Mouse (Mus musculus) stomach, embryonic 16.5 days (tissue): ENCODE data around the gene L3mbtl4. TPM values are rescaled to one million over a fixed set of nuclear protein-coding genes. Genes with fewer than 3 reads are reported as not detected.
"Not testable (repeated sequence)": the region's sequence is repeated elsewhere in the genome, so short reads cannot be mapped to it uniquely, and the experiment has no call there.

ENCODE experiments used
- ATAC-seq: fragments of 200-750 bp; cut with Nextera tagmentation; 2 replicates; pipeline ENCODE4 v1.8.0; 2017; ENCODE audit warnings: moderate number of reproducible peaks, moderate TSS enrichment; ENCODE audit not compliant: insufficient read depth, low FRiP score
- H3K27ac ChIP-seq: fragments of 300-500 bp; sonication (generic); 2 replicates; pipeline ENCODE4 v1.5.1; 2014; ENCODE audit warnings: low read length
- H3K27me3 ChIP-seq: fragments of 300-500 bp; sonication (generic); 2 replicates; pipeline ENCODE4 v1.6.1; 2014; ENCODE audit warnings: low read length, control low read depth, mixed read lengths; ENCODE audit not compliant: control insufficient read depth, insufficient read depth
- H3K36me3 ChIP-seq: fragments of 300-500 bp; sonication (generic); 2 replicates; pipeline ENCODE4 v1.6.1; 2014; ENCODE audit warnings: low read length; ENCODE audit not compliant: control insufficient read depth, insufficient read depth
- H3K4me1 ChIP-seq: fragments of 300-500 bp; sonication (generic); 2 replicates; pipeline ENCODE4 v1.6.1; 2014; ENCODE audit warnings: low read length, control low read depth, mixed read lengths; ENCODE audit not compliant: control insufficient read depth, insufficient read depth
- H3K4me2 ChIP-seq: fragments of 300-500 bp; sonication (generic); 2 replicates; pipeline ENCODE4 v1.6.1; 2014; ENCODE audit warnings: low read depth, low read length, mixed read lengths
- H3K4me3 ChIP-seq: fragments of 300-500 bp; sonication (generic); replicated peaks from 2 replicates; pipeline ENCODE4 v1.5.1; 2014; ENCODE audit warnings: mild to moderate bottlenecking, low read length
- H3K9ac ChIP-seq: fragments of 300-500 bp; sonication (generic); 2 replicates; pipeline ENCODE4 v1.6.1; 2014; ENCODE audit warnings: low read length
- H3K9me3 ChIP-seq: fragments of 300-500 bp; sonication (generic); replicated peaks from 2 replicates; pipeline ENCODE4 v1.6.1; 2016; ENCODE audit warnings: low read length, control low read depth; ENCODE audit not compliant: control insufficient read depth
- WGBS: fragments of 180-500 bp; shearing (Covaris S2); extraction: QIAGEN DNeasy Blood & Tissue Kit; methylation state at CpG from one replicate; pipeline ENCODE4 v1.1.7; 2014; 5-methylcytosine and 5-hydroxymethylcytosine counted together
- polyA plus RNA-seq: library from polyadenylated mRNA; unstranded; fragments of >200 nt; fragmentation: Nextera tagmentation; extraction: Ambion mirVana; gene quantifications from 2 replicates; pipeline ENCODE4 v1.2.1, GENCODE M21; 2015

L3mbtl4 gene
- polyA plus RNA-seq, 1 experiment from 2014 or later, result 0.14 TPM

- ATAC-seq, result no peak
- 30% methylated on average over 3 of the region's 3 CpGs for WGBS
Observed at GRCm38 (mm10) chr17:68333382-68333781, 59.8 kb downstream of the L3mbtl4 start.

GRCm38 (mm10) chr17:68338917-68339553 lies 65.4 kb downstream of the L3mbtl4 start:
- ATAC-seq, result no peak
- no peaks in the 10 kb centered on the region for H3K9me3 ChIP-seq
- no peaks in the 10 kb centered on the region for H3K4me1 ChIP-seq

More at GRCm38 (mm10) chr17:68333382-68333781, 59.8 kb downstream of the L3mbtl4 start:
- Histone ChIP-seq H3K27ac (no peak overlapping the region), H3K4me1 (no peaks in the 10 kb centered on the region), H3K27me3 (no peaks in the 10 kb centered on the region), H3K4me3 (no peak overlapping the region), H3K36me3 (no peaks in the 10 kb centered on the region), H3K4me2 (no peak overlapping the region), H3K9me3 (no peaks in the 10 kb centered on the region; the same call in 1 of the 2 replicates), H3K9ac (no peak overlapping the region)

GRCm38 (mm10) chr17:68357687-68358086 lies 84.1 kb downstream of the L3mbtl4 start:
- no peak overlapping the region for H3K9ac ChIP-seq
- H3K9me3 ChIP-seq, result no peaks in the 10 kb centered on the region
- H3K4me1 ChIP-seq, result no peaks in the 10 kb centered on the region
- ATAC-seq, result no peak
- no peak overlapping the region for H3K4me3 ChIP-seq
- WGBS, result 45% methylated on average over 1 of the region's 1 CpGs
- H3K36me3 ChIP-seq, result no peaks in the 10 kb centered on the region
- H3K4me2 ChIP-seq, result no peak overlapping the region
- no peak overlapping the region for H3K27ac ChIP-seq
- no peaks in the 10 kb centered on the region for H3K27me3 ChIP-seq

More at GRCm38 (mm10) chr17:68338917-68339553, 65.4 kb downstream of the L3mbtl4 start:
- H3K4me3 ChIP-seq, result no peak overlapping the region
- no peak overlapping the region for H3K4me2 ChIP-seq
- WGBS, result 73% methylated on average over 3 of the region's 3 CpGs
- no peaks in the 10 kb centered on the region for H3K27me3 ChIP-seq
- no peaks in the 10 kb centered on the region for H3K36me3 ChIP-seq
- no peak overlapping the region for H3K9ac ChIP-seq
- H3K27ac ChIP-seq, result no peak overlapping the region

- no peak overlapping the region for H3K4me3 ChIP-seq
- no peaks in the 10 kb centered on the region for H3K27me3 ChIP-seq
- 68% methylated on average over 1 of the region's 1 CpGs for WGBS
- no peaks in the 10 kb centered on the region for H3K36me3 ChIP-seq
- H3K4me2 ChIP-seq, result no peak overlapping the region
- no peaks in the 10 kb centered on the region for H3K4me1 ChIP-seq
- no peaks in the 10 kb centered on the region for H3K9me3 ChIP-seq
- H3K27ac ChIP-seq, result no peak overlapping the region
- ATAC-seq, result no peak
- H3K9ac ChIP-seq, result no peak overlapping the region
Observed at GRCm38 (mm10) chr17:68371101-68371500, 97.5 kb downstream of the L3mbtl4 start.

- 54% methylated on average over 5 of the region's 5 CpGs for WGBS
- ATAC-seq, result no peak
- H3K27me3 ChIP-seq, result no peaks in the 10 kb centered on the region
Observed at GRCm38 (mm10) chr17:68388481-68388880, 114.9 kb downstream of the L3mbtl4 start.

GRCm38 (mm10) chr17:68405993-68406392 lies 132.4 kb downstream of the L3mbtl4 start:
- Histone ChIP-seq H3K36me3 (no peaks in the 10 kb centered on the region), H3K4me3 (no peak overlapping the region), H3K4me2 (no peak overlapping the region), H3K27ac (no peak overlapping the region), H3K4me1 (no peaks in the 10 kb centered on the region), H3K9me3 (no peaks in the 10 kb centered on the region), H3K27me3 (no peaks in the 10 kb centered on the region), H3K9ac (no peak overlapping the region)
- 37% methylated on average over 1 of the region's 1 CpGs for WGBS
- no peak for ATAC-seq

More at GRCm38 (mm10) chr17:68388481-68388880, 114.9 kb downstream of the L3mbtl4 start:
- Histone ChIP-seq H3K27ac (no peak overlapping the region), H3K9me3 (no peaks in the 10 kb centered on the region), H3K4me3 (no peak overlapping the region), H3K9ac (no peak overlapping the region), H3K4me1 (no peaks in the 10 kb centered on the region), H3K36me3 (no peaks in the 10 kb centered on the region), H3K4me2 (no peak overlapping the region)

- H3K9me3 ChIP-seq, H3K4me1 ChIP-seq, H3K36me3 ChIP-seq, ATAC-seq, H3K4me2 ChIP-seq, H3K9ac ChIP-seq, H3K27me3 ChIP-seq, H3K4me3 ChIP-seq, H3K27ac ChIP-seq: not testable (repeated sequence)
- WGBS, result 65% methylated on average over 1 of the region's 1 CpGs
Observed at GRCm38 (mm10) chr17:68407121-68407520, 133.5 kb downstream of the L3mbtl4 start.

GRCm38 (mm10) chr17:68422663-68423498 lies 149.3 kb downstream of the L3mbtl4 start:
- no peak overlapping the region for H3K4me2 ChIP-seq
- H3K9me3 ChIP-seq, result no peaks in the 10 kb centered on the region
- no peak for ATAC-seq
- no peak overlapping the region for H3K9ac ChIP-seq
- no peaks in the 10 kb centered on the region for H3K36me3 ChIP-seq
- H3K4me1 ChIP-seq, result no peaks in the 10 kb centered on the region
- H3K27ac ChIP-seq, result no peak overlapping the region
- H3K4me3 ChIP-seq, result no peak overlapping the region
- WGBS, result 55% methylated on average over 12 of the region's 12 CpGs
- no peaks in the 10 kb centered on the region for H3K27me3 ChIP-seq

GRCm38 (mm10) chr17:68433576-68433975 lies 160.0 kb downstream of the L3mbtl4 start:
- Histone ChIP-seq H3K27ac (no peak overlapping the region), H3K9me3 (no peaks in the 10 kb centered on the region), H3K4me1 (no peaks in the 10 kb centered on the region), H3K27me3 (no peaks in the 10 kb centered on the region), H3K4me2 (no peak overlapping the region), H3K9ac (no peak overlapping the region), H3K36me3 (no peaks in the 10 kb centered on the region), H3K4me3 (no peak overlapping the region)
- WGBS, result 75% methylated on average over 5 of the region's 5 CpGs
- no peak for ATAC-seq
